Mouse (Mus musculus) T-helper 17 cell (primary cell): ENCODE results near the gene Cipc.

ENCODE experiments used
- in situ Hi-C, 2 experiments: fragments of 300-600 bp; cut with MboI, MseI; formaldehyde crosslinking; loops; 1 replicate in 1 of 2; 2 replicates in 1 of 2; pipeline ENCODE4 v1.15.1; 2025; ENCODE audit warnings: high pct_unique_total_duplicates in 2 of 2

The Cipc gene

GRCm38 (mm10) chr12:86946862-86947574 is at the start of gene Cipc:
Gene Cipc, plus strand, starts transcription at chr12:86947043.
- in situ Hi-C loops: no loop called here

- in situ Hi-C loops: loop anchor here in 1 of 2 experiments (10.0 kb wide), 1 partner anchor 1193 kb away; no protein-coding TSS in a partner anchor
These were observed 49.0 kb upstream of the Cipc start for GRCm38 (mm10) chr12:86897769-86898273.

DNA sequence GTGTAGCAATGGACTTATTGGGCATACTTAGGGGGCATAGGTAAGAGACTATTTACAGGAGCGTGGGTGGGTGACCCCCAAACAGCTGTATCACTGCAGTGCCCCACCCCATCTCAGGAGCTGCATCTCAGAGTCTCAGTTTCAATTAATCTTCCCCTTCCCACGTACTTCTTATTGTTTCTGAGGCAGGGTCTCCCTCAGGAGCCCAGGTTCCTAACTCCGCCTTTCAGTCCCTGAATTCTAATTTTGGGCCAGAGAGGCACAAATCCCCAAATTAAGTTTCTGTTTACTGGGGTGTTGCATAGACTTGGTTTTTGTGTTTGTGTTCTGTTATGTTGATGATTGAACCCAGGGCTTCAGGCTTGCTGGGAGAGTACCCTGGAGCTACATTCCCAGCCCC is 48.4 kb upstream of the Cipc start:
- in situ Hi-C loops: loop anchor here in 1 of 2 experiments (10.0 kb wide), 1 partner anchor 1194 kb away; no protein-coding TSS in a partner anchor

GRCm38 (mm10) chr12:86899461-86900179 is 47.2 kb upstream of the Cipc start:
- in situ Hi-C loops: loop anchor here in 1 of 2 experiments (10.0 to 25.0 kb wide), 2 partner anchors 1195 to 1437 kb away; partner anchors contain the start of gene Fos

DNA sequence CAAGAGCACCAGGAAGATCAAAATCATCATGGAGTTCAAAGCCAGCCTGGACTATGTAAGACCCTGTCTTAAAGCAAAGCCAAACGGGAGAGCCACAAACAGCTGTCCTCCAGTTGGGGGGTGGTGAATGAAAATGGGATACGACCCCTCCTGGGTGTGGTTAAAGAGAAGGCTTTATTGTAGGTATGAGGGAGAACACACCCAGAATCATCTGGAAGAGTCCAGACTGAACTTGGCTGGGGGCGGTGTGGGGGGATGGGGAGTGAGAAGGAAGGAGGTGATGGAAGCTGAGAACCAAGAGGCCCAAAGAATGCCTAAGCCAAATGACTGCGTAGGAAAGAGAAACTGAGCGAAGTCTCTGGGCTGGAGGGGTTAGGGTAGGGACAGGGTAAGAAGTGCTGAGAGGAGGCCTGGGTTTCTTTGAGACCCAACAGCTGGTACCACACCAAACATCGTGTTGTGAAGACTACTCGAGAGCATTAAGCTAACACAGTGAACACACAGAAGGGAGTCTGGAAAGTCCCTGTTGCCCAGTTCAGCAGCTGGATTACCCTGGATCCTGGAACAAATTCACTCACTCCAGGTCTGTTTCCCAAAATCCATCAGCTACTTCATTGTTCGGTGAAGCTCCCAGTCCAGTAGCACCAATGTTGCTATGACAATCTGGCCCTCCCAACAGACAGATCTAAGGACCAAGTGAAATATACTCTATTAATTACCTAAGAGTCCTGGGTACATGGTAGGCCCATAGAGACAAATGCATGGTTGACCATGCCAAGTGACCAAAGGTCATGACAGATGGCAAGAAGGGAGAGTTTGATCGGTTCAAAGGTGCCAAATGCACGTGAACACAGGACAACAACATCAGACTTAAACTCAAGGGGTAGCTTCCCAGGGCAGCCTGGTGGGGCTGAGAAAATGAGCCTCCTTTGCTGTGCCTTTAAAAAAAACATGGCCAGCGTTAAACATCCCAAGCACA is 42.7 kb upstream of the Cipc start:
- in situ Hi-C loops: loop anchor here in 1 of 2 experiments (25.0 kb wide), 1 partner anchor 1442 kb away; the partner anchor contains the start of gene Fos

DNA sequence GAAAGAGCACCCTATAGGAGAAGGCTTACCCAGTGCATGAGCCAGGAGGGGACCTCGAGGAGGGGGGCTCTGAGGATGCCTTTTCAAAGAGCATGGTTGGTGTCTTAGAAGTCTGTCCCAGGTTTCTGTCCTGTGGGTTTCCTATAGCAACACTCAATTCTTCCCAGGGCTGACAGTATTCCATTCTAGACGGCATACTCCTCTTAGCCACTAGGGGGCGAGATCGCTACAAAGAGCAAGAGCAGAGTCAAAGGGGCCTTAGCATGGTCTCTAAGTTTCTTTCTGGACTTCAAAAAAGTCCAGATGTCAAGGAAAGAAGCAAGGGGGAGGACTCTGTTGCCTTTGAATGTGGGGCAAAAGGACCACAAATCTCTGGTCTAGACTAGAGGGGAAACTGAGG is 41.6 kb upstream of the Cipc start:
- in situ Hi-C loops: loop anchor here in 1 of 2 experiments (5.0 to 25.0 kb wide), 2 partner anchors 108 to 1443 kb away; partner anchors contain the start of gene Fos

DNA sequence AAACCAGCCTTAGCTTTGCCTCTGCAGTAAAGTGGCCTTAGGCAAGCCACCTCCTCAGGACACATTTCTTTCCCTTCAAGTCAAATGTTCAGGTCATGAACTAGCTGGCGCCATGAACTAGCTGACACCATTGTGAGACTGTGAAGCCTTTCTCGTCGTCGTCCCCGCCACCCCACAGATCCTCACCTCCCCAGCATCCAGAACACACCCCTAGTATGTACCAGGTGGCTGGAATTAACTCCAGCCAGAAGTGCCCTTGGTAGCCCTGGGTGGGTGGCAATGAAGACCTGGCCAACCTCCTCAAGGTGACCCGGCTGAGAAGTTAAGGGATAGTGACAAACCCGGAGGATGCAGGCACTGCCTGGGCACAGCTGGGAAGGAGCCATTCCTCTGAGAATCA is 41.0 kb upstream of the Cipc start:
- in situ Hi-C loops: loop anchor here in 1 of 2 experiments (5.0 to 25.0 kb wide), 2 partner anchors 109 to 1444 kb away; partner anchors contain the start of gene Fos

GRCm38 (mm10) chr12:86906395-86906794 is 40.4 kb upstream of the Cipc start:
- in situ Hi-C loops: loop anchor here in 1 of 2 experiments (5.0 to 25.0 kb wide), 2 partner anchors 109 to 1444 kb away; partner anchors contain the start of gene Fos

DNA sequence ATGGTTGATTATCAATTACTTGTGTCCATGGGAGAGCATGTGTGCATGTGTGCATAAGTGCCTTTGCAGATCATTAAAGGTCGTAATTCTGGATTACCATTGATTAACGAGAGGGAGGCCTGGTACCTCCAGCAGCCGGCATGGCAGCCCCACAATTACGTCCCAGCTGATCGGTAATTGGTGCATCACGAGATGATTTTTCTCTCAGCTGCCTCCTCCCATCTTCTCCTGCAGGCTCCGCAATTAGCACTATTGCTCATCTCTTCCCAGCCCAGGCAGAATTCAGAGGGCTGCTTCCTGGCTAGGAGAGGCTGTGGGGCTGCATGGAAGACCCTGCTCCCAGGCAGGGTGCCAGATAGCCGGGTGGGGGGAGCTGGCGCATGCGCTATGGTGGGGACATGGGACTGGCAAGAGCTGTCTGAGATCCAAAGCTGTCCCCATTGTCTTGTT is 35.3 kb upstream of the Cipc start:
- in situ Hi-C loops: loop anchor here (5.0 to 25.0 kb wide), 2 partner anchors 119 to 1449 kb away; partner anchors contain the start of gene Fos (in 1 of the 2)

DNA sequence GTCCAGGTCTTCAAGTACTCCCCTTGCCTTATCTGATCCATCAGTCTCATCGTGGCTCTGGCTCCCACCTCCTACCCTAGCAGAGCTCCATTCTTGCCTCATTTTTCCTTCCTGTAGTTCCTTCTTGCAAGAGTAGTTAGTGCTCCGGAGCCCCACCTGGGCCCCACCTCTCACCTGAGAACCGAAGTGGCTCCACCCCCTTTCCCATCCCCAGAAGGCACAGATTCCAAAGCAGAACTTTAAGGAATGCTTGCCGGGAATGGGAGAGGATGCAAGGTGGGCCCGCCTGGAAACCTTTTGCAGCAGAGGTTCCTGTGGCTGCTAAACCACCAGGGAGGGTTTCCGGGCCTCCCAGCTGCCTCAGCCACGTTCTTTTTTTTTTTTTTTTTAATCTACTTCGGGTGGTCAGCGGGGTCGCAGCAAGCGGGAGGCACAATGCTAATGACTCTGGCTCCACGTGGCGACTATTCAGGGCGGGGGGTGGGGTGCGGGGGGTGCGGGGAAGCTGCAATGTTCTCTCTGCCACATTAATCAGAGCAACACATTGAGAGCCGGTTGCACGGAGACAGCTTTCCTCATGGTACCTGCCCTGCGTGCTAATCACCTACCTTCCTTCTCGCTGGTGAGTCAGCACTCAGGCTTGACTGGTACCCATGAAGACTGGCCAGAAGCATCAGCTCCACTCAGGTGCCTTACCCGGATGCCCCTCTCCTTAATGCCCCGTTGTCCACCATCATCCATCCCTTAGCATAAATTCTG is 34.3 kb upstream of the Cipc start:
- in situ Hi-C loops: loop anchor here (5.0 to 25.0 kb wide), 2 partner anchors 120 to 1450 kb away; partner anchors contain the start of gene Fos (in 1 of the 2)

GRCm38 (mm10) chr12:86914351-86914750 is 32.5 kb upstream of the Cipc start:
- in situ Hi-C loops: loop anchor here (5.0 to 25.0 kb wide), 2 partner anchors 122 to 1452 kb away; partner anchors contain the start of gene Fos (in 1 of the 2)

- in situ Hi-C loops: loop anchor here (5.0 to 25.0 kb wide), 2 partner anchors 122 to 1452 kb away; partner anchors contain the start of gene Fos (in 1 of the 2)
These were observed 32.1 kb upstream of the Cipc start for GRCm38 (mm10) chr12:86914756-86915155.

DNA sequence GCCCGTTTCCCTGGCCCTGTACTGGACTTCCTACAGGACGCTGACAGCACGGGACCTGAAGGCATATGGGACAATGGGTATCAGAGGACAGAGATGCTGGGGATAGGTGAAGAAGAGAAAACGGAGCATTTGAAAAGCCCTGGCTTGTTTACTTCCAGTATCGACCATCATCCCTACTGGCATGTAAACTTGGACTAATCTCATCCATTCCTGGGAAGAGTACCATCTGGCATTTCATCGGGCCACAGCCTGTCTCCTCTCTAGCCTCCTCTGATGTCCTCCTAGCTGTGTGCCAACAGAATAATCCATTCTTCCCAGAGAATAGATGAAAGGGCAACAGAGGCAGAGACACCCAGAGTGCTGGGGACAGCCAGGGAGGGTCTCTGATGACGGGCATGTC is 31.2 kb upstream of the Cipc start:
- in situ Hi-C loops: loop anchor here in 1 of 2 experiments (25.0 kb wide), 1 partner anchor 1453 kb away; the partner anchor contains the start of gene Fos

GRCm38 (mm10) chr12:86916796-86917573 is 29.9 kb upstream of the Cipc start:
- in situ Hi-C loops: loop anchor here in 1 of 2 experiments (25.0 kb wide), 1 partner anchor 1455 kb away; the partner anchor contains the start of gene Fos

- in situ Hi-C loops: loop anchor here in 1 of 2 experiments (25.0 kb wide), 1 partner anchor 1456 kb away; the partner anchor contains the start of gene Fos
These were observed 28.4 kb upstream of the Cipc start for GRCm38 (mm10) chr12:86918361-86918967.

DNA sequence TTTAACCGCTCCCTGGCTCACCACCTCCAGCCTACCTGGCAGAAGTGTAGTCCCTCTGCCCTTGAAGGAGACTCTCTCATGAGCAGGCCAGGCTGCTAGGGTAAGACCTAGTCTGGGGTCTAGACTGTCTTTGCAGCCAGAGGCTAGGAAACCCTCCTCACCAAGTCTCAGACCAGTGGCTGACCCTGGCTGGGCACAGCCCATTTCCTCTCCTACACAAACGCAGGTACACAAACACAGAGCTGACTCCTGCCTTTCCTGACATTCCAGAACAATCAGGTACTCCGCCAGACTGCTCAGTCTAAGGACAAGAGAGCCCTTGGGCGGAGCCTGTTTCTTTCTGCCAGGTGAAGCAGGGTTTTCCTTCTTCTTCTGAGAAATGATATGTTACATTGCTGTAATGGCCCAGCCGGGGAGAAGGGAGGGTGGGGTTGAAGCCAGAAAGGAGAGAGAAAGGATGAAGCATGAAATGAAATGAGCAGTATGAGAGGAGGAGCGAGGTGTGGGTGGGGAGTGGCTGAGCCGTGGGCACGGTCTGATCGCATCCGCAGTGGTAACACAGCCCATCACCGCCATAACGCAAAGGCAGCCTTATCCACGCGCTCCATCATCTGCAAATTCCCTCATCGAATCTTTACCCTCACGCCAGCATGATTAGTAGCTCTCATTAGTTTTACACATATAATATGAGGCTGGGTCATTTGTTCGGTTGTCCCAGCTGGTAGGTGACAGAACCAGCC is 27.7 kb upstream of the Cipc start:
- in situ Hi-C loops: loop anchor here in 1 of 2 experiments (25.0 kb wide), 1 partner anchor 1457 kb away; the partner anchor contains the start of gene Fos

DNA sequence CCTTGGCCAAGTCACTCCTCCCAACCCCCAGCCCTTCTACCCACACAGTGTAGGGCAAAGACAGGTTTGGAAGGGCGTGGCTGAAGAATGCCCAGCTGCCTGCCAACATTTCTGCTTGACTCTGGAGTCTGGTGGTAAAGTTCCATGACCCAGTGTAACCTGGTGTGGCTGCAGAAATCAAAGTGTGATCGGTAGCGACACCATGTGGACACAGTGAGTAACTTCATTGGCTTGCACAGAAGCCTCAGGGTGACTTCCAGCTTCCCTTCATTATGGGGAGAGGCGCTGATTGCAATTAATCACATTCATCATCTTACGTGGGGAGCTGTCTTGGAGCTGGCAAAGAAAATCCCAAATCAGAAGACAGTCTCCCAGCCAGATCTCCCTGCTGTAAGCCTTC is 23.0 kb upstream of the Cipc start:
- in situ Hi-C loops: loop anchor here in 1 of 2 experiments (25.0 kb wide), 1 partner anchor 1462 kb away; the partner anchor contains the start of gene Fos
